Mouse (Mus musculus) urinary bladder, postnatal 0 days (tissue): Measurements from ENCODE around the gene Xrcc3. TPM values are rescaled to one million over a fixed set of nuclear protein-coding genes. Genes with fewer than 3 reads are reported as not detected.

Source experiments
- polyA plus RNA-seq: library from polyadenylated mRNA; unstranded; fragments of >200 nt; fragmentation: Nextera tagmentation; extraction: Ambion mirVana; gene quantifications from 2 replicates; pipeline ENCODE4 v1.2.1, GENCODE M21; 2015

Gene Xrcc3
- polyA plus RNA-seq: 2.9 and 3.4 TPM in 2 replicates

GRCm38 (mm10) chr12:111813766-111814617, at the start of gene Xrcc3, which contains the start of gene Zfyve21:
Gene Xrcc3, minus strand, starts transcription at chr12:111813873.
Gene Zfyve21, plus strand, starts transcription at chr12:111814170.

GRCm38 (mm10) chr12:111758381-111759175, 55.1 kb downstream of the Xrcc3 start, which contains the start of gene Klc1:
Gene Klc1, plus strand, starts transcription at chr12:111758849.

Other genes starting within 250 kb of the Xrcc3 start
- 19.7 and 21.8 TPM in 2 replicates for gene Mark3, start 239.3 kb downstream of the Xrcc3 start, polyA plus RNA-seq
- 2,312 and 2,495 TPM in 2 replicates for gene Ckb, start 141.5 kb downstream of the Xrcc3 start, polyA plus RNA-seq
- 13.8 and 14.8 TPM in 2 replicates for gene Trmt61a, start 135.8 kb downstream of the Xrcc3 start, polyA plus RNA-seq
- gene Bag5, start 100.6 kb downstream of the Xrcc3 start, polyA plus RNA-seq: 41.5 and 46.1 TPM in 2 replicates
- 45.0 and 45.7 TPM in 2 replicates for gene Apopt1, start 100.6 kb downstream of the Xrcc3 start, polyA plus RNA-seq
- gene Klc1, start 55.0 kb downstream of the Xrcc3 start, polyA plus RNA-seq: 89.8 and 108 TPM in 2 replicates
- gene Zfyve21, start 297 bp upstream of the Xrcc3 start, polyA plus RNA-seq: 79.9 and 81.4 TPM in 2 replicates
- gene Ppp1r13b, start 94.2 kb upstream of the Xrcc3 start, polyA plus RNA-seq: 13.7 and 16.1 TPM in 2 replicates
- 844 and 853 TPM in 2 replicates for gene Atp5mpl, start 153.1 kb upstream of the Xrcc3 start, polyA plus RNA-seq
- gene Tdrd9, start 157.7 kb upstream of the Xrcc3 start, polyA plus RNA-seq: not detected in 2 replicates
- not detected in 2 replicates for gene Rd3l, start 167.4 kb upstream of the Xrcc3 start, polyA plus RNA-seq